Mouse (Mus musculus) liver, embryonic 11.5 days (tissue): Measurements from ENCODE around the gene Majin. TPM values are rescaled to one million over a fixed set of nuclear protein-coding genes. Genes with fewer than 3 reads are reported as not detected.

Source experiments
- ATAC-seq: fragments of 200-750 bp; cut with Nextera tagmentation; replicated peaks from 2 replicates; pipeline ENCODE4 v1.8.0; 2017; ENCODE audit warnings: moderate number of reproducible peaks, mild to moderate bottlenecking, moderate TSS enrichment, moderate library complexity; ENCODE audit not compliant: low FRiP score
- DNase-seq: peaks from one replicate; pipeline ENCODE4 v3.0.0-alpha.2; 2017; ENCODE audit warnings: low spot score
- H3K27ac ChIP-seq: fragments of 300-500 bp; sonication (generic); 2 replicates; pipeline ENCODE4 v1.5.1; 2014; ENCODE audit warnings: mild to moderate bottlenecking, low read depth, low read length, control low read depth
- H3K27me3 ChIP-seq: fragments of 300-500 bp; sonication (generic); replicated peaks from 2 replicates; pipeline ENCODE4 v1.6.1; 2014; ENCODE audit warnings: low read length, mixed read lengths; ENCODE audit not compliant: control insufficient read depth, insufficient read depth
- H3K36me3 ChIP-seq: fragments of 300-500 bp; sonication (generic); 2 replicates; pipeline ENCODE4 v1.6.1; 2014; ENCODE audit warnings: mild to moderate bottlenecking, low read length, moderate library complexity, mixed read lengths; ENCODE audit not compliant: control insufficient read depth, insufficient read depth
- H3K4me1 ChIP-seq: fragments of 300-500 bp; sonication (generic); replicated peaks from 2 replicates; pipeline ENCODE4 v1.6.1; 2014; ENCODE audit warnings: low read length, mixed read lengths; ENCODE audit not compliant: control insufficient read depth, insufficient read depth
- H3K4me2 ChIP-seq: fragments of 300-500 bp; sonication (generic); 2 replicates; pipeline ENCODE4 v1.6.1; 2014; ENCODE audit warnings: mild to moderate bottlenecking, control low read depth, moderate library complexity
- H3K4me3 ChIP-seq: fragments of 300-500 bp; sonication (generic); 2 replicates; pipeline ENCODE4 v1.5.1; 2014; ENCODE audit warnings: low read depth, low read length, control low read depth
- H3K9ac ChIP-seq: fragments of 300-500 bp; sonication (generic); 2 replicates; pipeline ENCODE4 v1.6.1; 2014; ENCODE audit warnings: low read depth, low read length, control low read depth
- H3K9me3 ChIP-seq: fragments of 300-500 bp; sonication (generic); 2 replicates; pipeline ENCODE4 v1.6.1; 2016; ENCODE audit warnings: low read length, inconsistent platforms, mixed read lengths; ENCODE audit not compliant: control insufficient read depth
- WGBS: fragments of 180-500 bp; shearing (Covaris S2); extraction: QIAGEN DNeasy Blood & Tissue Kit; methylation state at CpG from one replicate; pipeline ENCODE4 v1.1.7; 2014; 5-methylcytosine and 5-hydroxymethylcytosine counted together
- polyA plus RNA-seq: library from polyadenylated mRNA; unstranded; fragments of >200 nt; fragmentation: Nextera tagmentation; extraction: Ambion mirVana; gene quantifications from 2 replicates; pipeline ENCODE4 v1.2.1, GENCODE M21; 2014

Gene Majin
- polyA plus RNA-seq, 1 experiment from 2014 or later, result not detected

DNA sequence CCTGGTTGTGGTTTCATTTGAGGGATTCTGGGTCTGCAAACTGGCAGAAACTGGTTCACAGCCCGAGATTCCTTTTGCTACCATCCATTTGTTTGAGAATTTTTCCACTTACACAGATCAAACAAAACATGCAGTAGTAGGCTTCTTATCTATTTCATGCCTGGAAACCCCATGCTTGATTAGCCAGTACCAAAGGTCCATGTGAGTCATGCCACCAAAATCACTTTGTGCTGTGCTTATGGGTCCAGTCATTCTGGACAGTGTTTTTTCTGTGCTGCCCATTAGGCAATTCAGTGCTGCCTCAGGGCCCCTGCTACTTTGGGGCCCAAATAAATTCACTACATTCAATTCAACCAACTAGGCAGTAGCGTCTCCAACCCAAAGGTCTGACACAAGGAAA lies 20.1 kb downstream of the Majin start:
- no peaks in the 10 kb centered on the region for H3K27me3 ChIP-seq
- H3K4me2 ChIP-seq, result no peak overlapping the region
- H3K9me3 ChIP-seq, result no peaks in the 10 kb centered on the region
- no peak overlapping the region for H3K27ac ChIP-seq
- DNase-seq (no peak), ATAC-seq (no peak)
- no peaks in the 10 kb centered on the region for H3K36me3 ChIP-seq
- H3K4me1 ChIP-seq, result no peaks in the 10 kb centered on the region
- H3K9ac ChIP-seq, result no peak overlapping the region
- 64% methylated on average over 2 of the region's 2 CpGs for WGBS
- H3K4me3 ChIP-seq, result no peak overlapping the region

DNA sequence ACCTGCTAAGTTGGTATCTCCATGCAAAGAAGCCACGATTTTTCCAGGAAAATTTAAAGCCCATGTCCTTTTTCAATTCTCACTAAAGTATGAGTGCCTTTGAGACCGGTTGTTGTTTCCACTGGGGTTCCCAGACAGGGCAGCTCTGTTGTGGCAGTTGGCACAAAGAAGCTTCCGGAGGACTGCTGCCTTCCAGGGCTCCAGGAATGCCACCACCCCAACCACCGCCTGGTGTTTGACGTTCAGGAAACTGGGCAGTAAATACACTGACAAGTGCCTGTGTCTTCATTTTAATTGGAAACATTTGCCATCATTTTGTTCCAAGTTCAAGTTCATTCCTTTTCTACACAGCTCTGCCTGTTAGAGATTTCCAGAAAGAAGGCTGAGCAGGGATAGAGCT lies 22.5 kb downstream of the Majin start:
- Histone ChIP-seq H3K4me1 (no peaks in the 10 kb centered on the region), H3K27ac (no peak overlapping the region), H3K4me2 (no peak overlapping the region), H3K27me3 (no peaks in the 10 kb centered on the region), H3K4me3 (no peak overlapping the region), H3K9me3 (no peaks in the 10 kb centered on the region), H3K9ac (no peak overlapping the region), H3K36me3 (no peaks in the 10 kb centered on the region)
- ATAC-seq, result no peak
- DNase-seq, result no peak
- WGBS, result 69% methylated on average over 5 of the region's 5 CpGs

DNA sequence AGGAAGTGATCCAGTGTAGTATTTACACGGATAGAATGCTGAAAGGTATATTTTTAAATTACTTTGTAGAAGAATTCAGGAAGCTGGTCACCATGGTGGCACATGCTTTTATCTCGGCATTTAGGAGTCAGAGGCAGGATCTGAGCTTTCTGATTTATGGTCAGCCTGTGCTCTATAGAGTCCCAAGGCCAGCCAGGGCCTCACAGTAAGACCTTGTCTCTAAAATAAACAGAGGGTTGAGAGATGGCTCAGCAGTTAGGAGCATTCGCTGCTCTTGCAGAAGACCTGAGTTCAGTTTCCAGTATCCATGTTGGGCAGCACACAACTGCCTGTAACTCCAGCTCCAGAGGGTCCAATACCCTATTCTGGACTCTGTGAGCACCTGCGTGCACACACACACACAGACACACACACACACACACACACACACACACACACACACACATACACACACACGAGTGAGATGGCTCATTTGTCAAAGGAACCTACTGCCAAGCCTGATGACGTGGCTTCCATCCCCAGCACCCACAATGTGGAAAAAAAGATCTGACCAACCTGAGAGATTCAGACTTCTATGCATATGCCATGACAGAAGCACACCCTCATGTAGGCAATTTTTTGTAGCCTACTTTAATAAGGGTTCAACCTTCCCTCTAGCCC lies 32.0 kb downstream of the Majin start:
- Histone ChIP-seq H3K9me3 (no peaks in the 10 kb centered on the region), H3K36me3 (no peaks in the 10 kb centered on the region), H3K4me3 (no peak overlapping the region), H3K4me2 (no peak overlapping the region), H3K4me1 (no peaks in the 10 kb centered on the region), H3K27me3 (no peaks in the 10 kb centered on the region), H3K9ac (no peak overlapping the region), H3K27ac (no peak overlapping the region)
- ATAC-seq (no peak), DNase-seq (no peak)
- WGBS, result 69% methylated on average over 6 of the region's 6 CpGs

DNA sequence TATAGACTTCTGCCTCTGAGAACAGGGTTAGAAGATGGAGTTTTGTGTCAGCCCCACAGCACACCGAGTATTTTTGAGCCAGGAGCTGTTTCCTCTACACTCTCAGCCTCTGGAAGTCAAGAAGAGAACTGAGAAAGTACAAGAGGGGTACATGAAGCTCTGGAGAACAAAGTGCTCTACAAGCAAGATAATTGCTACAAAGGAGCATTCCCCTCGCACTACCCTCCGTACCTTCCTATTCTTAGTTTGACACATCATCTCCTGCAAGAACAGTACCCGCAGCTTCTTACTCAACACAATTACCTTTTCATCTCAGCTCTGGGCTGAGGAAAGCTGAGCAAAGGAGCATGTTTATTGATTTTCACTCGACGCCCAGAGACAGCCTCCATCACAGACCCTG lies 34.4 kb downstream of the Majin start:
- no peaks in the 10 kb centered on the region for H3K4me1 ChIP-seq
- no peak for DNase-seq
- 66% methylated on average over 6 of the region's 6 CpGs for WGBS
- ATAC-seq, result no peak
- no peak overlapping the region for H3K9ac ChIP-seq
- no peaks in the 10 kb centered on the region for H3K9me3 ChIP-seq
- no peak overlapping the region for H3K4me3 ChIP-seq
- no peaks in the 10 kb centered on the region for H3K27me3 ChIP-seq
- no peaks in the 10 kb centered on the region for H3K36me3 ChIP-seq
- H3K27ac ChIP-seq, result no peak overlapping the region
- H3K4me2 ChIP-seq, result no peak overlapping the region

DNA sequence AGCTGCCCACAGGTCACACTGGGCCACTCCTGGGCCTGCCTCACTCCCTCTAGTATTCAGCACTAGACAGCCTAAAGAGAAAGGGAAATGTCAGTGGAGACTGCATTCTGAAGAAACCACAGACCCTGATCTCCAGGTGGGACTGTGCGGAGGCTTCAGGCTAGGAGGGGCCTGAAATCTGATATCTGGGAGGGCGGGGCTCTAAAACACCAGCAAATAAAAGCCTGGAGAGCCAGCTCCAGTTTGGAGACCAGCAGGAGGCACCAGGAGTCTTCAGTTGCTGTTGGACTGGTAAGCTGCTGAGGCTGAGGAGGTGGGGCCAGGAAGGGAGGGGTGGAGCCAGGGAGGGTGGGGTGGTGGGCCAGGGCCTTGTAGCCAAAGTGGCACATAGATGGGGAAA lies 41.9 kb downstream of the Majin start, which contains the start of gene Gpha2:
Gene Gpha2 (plus strand): TSS at position 246 of the 400 bp plus-strand sequence.
- H3K4me2 ChIP-seq, result no peak within 1 kb of the TSS
- no peak for DNase-seq
- no peaks in the 10 kb centered on the region for H3K27me3 ChIP-seq
- no peak within 1 kb of the TSS for H3K9ac ChIP-seq
- H3K4me1 ChIP-seq, result no peaks in the 10 kb centered on the region
- H3K36me3 ChIP-seq, result peaks cover 4% of the 10 kb centered on the region; the same call in 1 of the 2 replicates
- WGBS, result 18% methylated on average over 2 of the region's 2 CpGs
- H3K27ac ChIP-seq, result no peak within 1 kb of the TSS
- H3K9me3 ChIP-seq, result no peaks in the 10 kb centered on the region
- no peak for ATAC-seq
- no peak within 1 kb of the TSS for H3K4me3 ChIP-seq

DNA sequence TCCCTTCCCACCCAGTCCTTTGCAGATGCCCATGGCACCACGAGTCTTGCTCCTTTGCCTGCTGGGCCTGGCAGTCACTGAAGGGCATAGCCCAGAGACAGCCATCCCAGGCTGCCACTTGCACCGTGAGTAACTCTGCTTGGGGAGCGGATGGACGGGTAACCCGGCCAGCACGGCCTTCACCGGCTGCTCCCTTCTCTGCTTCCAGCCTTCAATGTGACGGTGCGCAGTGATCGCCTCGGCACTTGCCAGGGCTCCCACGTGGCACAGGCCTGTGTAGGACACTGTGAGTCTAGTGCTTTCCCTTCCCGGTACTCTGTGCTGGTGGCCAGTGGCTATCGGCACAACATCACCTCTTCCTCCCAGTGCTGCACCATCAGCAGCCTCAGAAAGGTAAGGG lies 42.6 kb downstream of the Majin start:
- WGBS, result 84% methylated on average over 14 of the region's 14 CpGs
- Histone ChIP-seq H3K9me3 (no peaks in the 10 kb centered on the region), H3K4me3 (no peak overlapping the region), H3K4me2 (no peak overlapping the region), H3K4me1 (no peaks in the 10 kb centered on the region), H3K27ac (no peak overlapping the region), H3K36me3 (peaks cover 4% of the 10 kb centered on the region; the same call in 1 of the 2 replicates), H3K27me3 (no peaks in the 10 kb centered on the region), H3K9ac (no peak overlapping the region)
- DNase-seq (no peak), ATAC-seq (no peak)

DNA sequence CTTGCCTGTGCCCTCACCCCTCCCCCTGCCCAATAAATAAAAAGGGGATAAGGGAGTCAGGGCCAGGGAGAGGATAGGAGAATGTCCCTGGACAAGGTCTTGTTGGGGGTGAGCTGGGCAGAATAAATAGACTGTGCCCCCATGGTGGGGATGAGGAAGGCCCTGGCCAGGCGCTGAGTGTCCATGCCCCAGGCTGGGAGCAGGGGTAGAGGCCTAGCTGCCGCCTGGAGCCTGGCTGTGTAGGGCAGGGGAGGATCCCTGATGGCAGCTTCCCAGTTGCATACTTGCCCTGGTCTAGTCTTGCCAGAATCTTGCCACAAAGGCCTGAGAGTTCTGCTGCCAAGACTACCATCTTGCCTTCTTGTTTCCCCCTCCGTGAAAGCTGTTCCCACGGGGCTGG lies 43.7 kb downstream of the Majin start:
- peaks cover 4% of the 10 kb centered on the region; the same call in 1 of the 2 replicates for H3K36me3 ChIP-seq
- H3K9me3 ChIP-seq, result no peaks in the 10 kb centered on the region
- no peak overlapping the region for H3K9ac ChIP-seq
- no peaks in the 10 kb centered on the region for H3K4me1 ChIP-seq
- 89% methylated on average over 4 of the region's 4 CpGs for WGBS
- no peaks in the 10 kb centered on the region for H3K27me3 ChIP-seq
- ATAC-seq, result no peak
- no peak overlapping the region for H3K27ac ChIP-seq
- no peak for DNase-seq
- H3K4me3 ChIP-seq, result no peak overlapping the region
- H3K4me2 ChIP-seq, result no peak overlapping the region

DNA sequence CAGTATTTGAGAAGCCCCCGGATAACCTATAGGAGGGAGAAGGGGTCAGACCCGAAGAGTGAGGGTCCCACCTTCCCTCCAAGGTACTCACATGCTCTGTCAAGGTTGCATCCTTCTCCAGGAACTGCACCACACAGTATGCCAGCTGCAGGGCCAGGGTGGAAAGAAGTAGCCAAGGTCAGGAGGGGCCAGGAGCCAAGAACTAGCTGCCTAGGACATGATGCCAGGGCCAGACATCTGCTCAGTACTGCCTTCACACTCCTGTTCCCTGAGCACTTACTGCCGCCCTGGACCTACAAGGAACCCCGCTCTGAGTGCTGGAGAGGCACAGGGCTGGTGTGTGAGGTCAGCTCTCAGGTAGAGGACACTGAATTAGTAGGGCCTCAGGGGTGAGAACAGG lies 46.2 kb downstream of the Majin start:
- no peak for DNase-seq
- Histone ChIP-seq H3K9ac (no peak overlapping the region), H3K4me2 (no peak overlapping the region), H3K9me3 (no peaks in the 10 kb centered on the region), H3K27ac (no peak overlapping the region), H3K27me3 (no peaks in the 10 kb centered on the region), H3K4me3 (no peak overlapping the region), H3K36me3 (peaks cover 4% of the 10 kb centered on the region; the same call in 1 of the 2 replicates), H3K4me1 (peaks cover 12% of the 10 kb centered on the region)
- WGBS, result 78% methylated on average over 4 of the region's 4 CpGs
- no peak for ATAC-seq

DNA sequence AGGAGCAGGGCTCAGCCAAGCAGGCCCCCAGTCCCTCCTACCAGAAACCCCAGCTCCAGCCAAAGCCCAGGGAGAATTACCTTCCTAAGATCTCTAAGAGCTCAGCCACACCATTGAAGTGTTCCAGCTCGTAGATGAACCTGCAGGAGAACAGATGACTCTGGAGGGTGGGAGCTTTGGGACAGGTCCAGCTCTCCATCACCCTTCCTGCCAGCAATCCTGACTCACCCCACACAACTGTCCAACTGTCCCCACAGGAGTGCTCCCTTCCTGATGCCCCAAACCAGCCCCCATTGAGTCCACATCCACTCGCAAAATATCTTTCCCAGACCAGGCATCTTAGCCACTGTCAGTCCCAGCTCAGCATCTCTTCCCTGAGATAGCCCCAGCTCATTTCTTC lies 46.8 kb downstream of the Majin start:
- ATAC-seq, result no peak
- no peak overlapping the region for H3K9ac ChIP-seq
- no peak overlapping the region for H3K4me2 ChIP-seq
- H3K27ac ChIP-seq, result no peak overlapping the region
- no peak for DNase-seq
- H3K27me3 ChIP-seq, result no peaks in the 10 kb centered on the region
- H3K4me3 ChIP-seq, result no peak overlapping the region
- H3K9me3 ChIP-seq, result no peaks in the 10 kb centered on the region
- 80% methylated on average over 2 of the region's 2 CpGs for WGBS
- H3K36me3 ChIP-seq, result peaks cover 4% of the 10 kb centered on the region; the same call in 1 of the 2 replicates
- H3K4me1 ChIP-seq, result peaks cover 12% of the 10 kb centered on the region
